ENCODE assay signal across 8 mouse cellular contexts in the genomic region with DNA sequence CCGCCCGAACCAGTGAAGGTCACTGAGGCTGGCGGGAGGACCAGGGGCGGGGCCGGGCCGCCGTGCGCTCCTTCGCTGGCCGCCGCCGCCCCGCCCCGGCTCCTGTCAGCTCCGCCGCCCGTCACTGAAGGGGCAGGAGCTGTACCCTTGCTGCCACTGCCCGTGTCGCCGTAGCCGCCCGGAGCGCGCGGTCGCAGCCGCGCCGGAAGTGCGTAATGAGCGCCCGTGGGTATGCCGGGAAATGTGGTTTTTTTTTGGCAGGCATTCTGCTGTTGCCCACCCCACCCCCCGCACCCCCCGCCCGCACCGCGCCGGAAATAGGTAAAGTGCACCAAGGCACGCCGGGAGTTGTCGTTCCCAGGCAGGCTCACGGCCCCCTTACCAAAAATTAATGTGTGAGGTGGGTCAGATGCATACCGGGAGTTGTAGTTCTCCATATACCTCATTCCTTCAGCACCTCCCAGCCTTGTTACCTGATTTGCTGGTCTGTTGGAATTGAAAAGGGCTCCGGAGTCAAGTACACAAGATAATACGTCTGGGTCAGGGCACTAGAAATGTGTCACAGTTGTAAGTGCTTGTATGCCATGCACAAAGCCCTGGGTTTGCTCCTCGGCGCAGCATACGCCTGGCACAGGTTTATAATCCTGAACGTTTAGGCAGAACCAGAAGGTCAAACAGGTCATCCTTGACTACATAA. TPM values are rescaled to one million over a fixed set of nuclear protein-coding genes. Genes with fewer than 3 reads are reported as not detected.
DNase-seq lines count a peak whose midpoint lies in the region; ATAC-seq and TF ChIP-seq lines count a peak whose summit lies in the region.

A gene (minus strand): TSS at position 187 of the 697 bp plus-strand sequence.

- in situ Hi-C loops in ES-E14 (cut with MboI; ENCODE audit: low sequenced_read_pairs in 2 of 2, unreplicated experiment in 2 of 2): loop anchor here in 1 of 2 experiments (10.0 kb wide), 1 partner anchor 123 kb away; no protein-coding TSS in a partner anchor

- peak; percentile 55; the same call in 1 of the 2 replicates for TF ChIP-seq POLR2A in lung, adult 2 months (IDR thresholded peaks at IDR 0.05; ENCODE audit: borderline replicate concordance, extremely low read depth, low read depth, low read length)

- DNase-seq in ES-E14 (ENCODE audit: low read depth, low spot score): peak; percentile 75
- peak; percentile 97 for DNase-seq in cerebellum, adult 11-12 months
- DNase-seq in heart, postnatal 25 days (ENCODE audit: low spot score): peak; percentile 85
- peak; percentile 88 to 95 for DNase-seq in layer of hippocampus, adult 18-20 months (ENCODE audit: low spot score in 2 of 2)
- peak; percentile 86 for DNase-seq in lung, adult 2 months
- peak; percentile 84 to 88 for DNase-seq in thymus, adult 18-20 months

- peak within 1 kb of the TSS; percentile 96 for H3K4me2 ChIP-seq in forebrain, embryonic 15.5 days (replicated peaks)

- H3K9me3 ChIP-seq in ES-E14 (ENCODE audit: control insufficient read depth, insufficient read depth, low read depth, low read length): no peaks in the 10 kb centered on the region
- H3K9me3 ChIP-seq in forebrain, embryonic 15.5 days: no peaks in the 10 kb centered on the region

- H3K27ac ChIP-seq in ES-E14 (ENCODE audit: insufficient read depth, low read depth, low read length, poor library complexity, severe bottlenecking): peak within 1 kb of the TSS; percentile 22; the same call in 1 of the 2 replicates
- peak within 1 kb of the TSS; percentile 83 for H3K27ac ChIP-seq in forebrain, embryonic 15.5 days (replicated peaks)

- H3K27me3 ChIP-seq in forebrain, embryonic 15.5 days: no peaks in the 10 kb centered on the region

- H3K36me3 ChIP-seq in ES-E14 (ENCODE audit: control insufficient read depth, insufficient read depth, low read length, poor library complexity, severe bottlenecking): no peaks in the 10 kb centered on the region
- 0 out of 2 replicates have a peak, but pooled peaks cover 3% of the 10 kb centered on the region for H3K36me3 ChIP-seq in forebrain, embryonic 15.5 days

- H3K4me3 ChIP-seq in ES-E14 (ENCODE audit: insufficient read depth in 1 of 2, low read depth in 1 of 2, low read length in 2 of 2, poor library complexity in 1 of 2, severe bottlenecking in 1 of 2): peak within 1 kb of the TSS; percentile 75 to 81
- H3K4me3 ChIP-seq in forebrain, embryonic 15.5 days: peak within 1 kb of the TSS; percentile 89
- peak within 1 kb of the TSS; percentile 84 for H3K4me3 ChIP-seq in lung, adult 2 months (replicated peaks; ENCODE audit: extremely low read depth, low read depth, low read length)

- peaks cover 2% of the 10 kb centered on the region in 2 experiments; a peak in 1 of 4 replicates for H3K4me1 ChIP-seq in ES-E14 (ENCODE audit: control insufficient read depth in 2 of 2, insufficient read depth in 2 of 2, low read length in 2 of 2, poor library complexity in 1 of 2)
- peaks cover 24% of the 10 kb centered on the region for H3K4me1 ChIP-seq in forebrain, embryonic 15.5 days
- peaks cover 10% of the 10 kb centered on the region; the same call in 1 of the 2 replicates for H3K4me1 ChIP-seq in lung, adult 2 months (ENCODE audit: control insufficient read depth, insufficient read depth, low read length)

- peak within 1 kb of the TSS; percentile 72 for H3K9ac ChIP-seq in ES-E14 (ENCODE audit: insufficient read depth, low read depth, low read length, poor library complexity, severe bottlenecking)
- peak within 1 kb of the TSS; percentile 84 for H3K9ac ChIP-seq in forebrain, embryonic 15.5 days (replicated peaks)

- TF ChIP-seq CTCF in lung, adult 2 months (IDR thresholded peaks at IDR 0.05; ENCODE audit: insufficient read depth, low read length): no peak

- 6% methylated on average over 50 of the region's 50 CpGs for WGBS in forebrain, embryonic 15.5 days
- WGBS in lung, adult 2 months: 5% methylated on average over 50 of the region's 50 CpGs

- intact Hi-C loops in heart, postnatal 25 days (cut with DNase I): loop anchor here (2.0 to 10.0 kb wide), 3 partner anchors 37 to 187 kb away; a partner anchor contains a TSS

- ATAC-seq in forebrain, embryonic 15.5 days (replicated peaks): peak; percentile 94
- peak; percentile 75 for ATAC-seq in neutrophil, adult 5-6 weeks (ENCODE audit: extremely low read depth, insufficient number of reproducible peaks, low FRiP score, poor library complexity, severe bottlenecking)

TF ChIP-seq in ES-E14, 5 proteins besides CTCF, POLR2A, EP300 and RAD21:
- TF ChIP-seq ZC3H11A (IDR thresholded peaks at IDR 0.05; ENCODE audit: borderline replicate concordance, low read depth, low read length) (no peak), ZNF384 (IDR thresholded peaks at IDR 0.05; ENCODE audit: low read depth, low read length) (no peak), MAFK (IDR thresholded peaks at IDR 0.05; ENCODE audit: insufficient read depth, low read depth, low read length) (no peak), HCFC1 (IDR thresholded peaks at IDR 0.05; ENCODE audit: borderline replicate concordance, insufficient read depth, low read length) (peak; percentile 94)
TF ChIP-seq in ES-E14: peak in this region for 1.

RNA-seq across cellular contexts. Expression of the gene that starts here (rescaled TPM):
- 88.4 and 93.3 TPM in 2 replicates for total RNA-seq in ES-E14 (2012; rRNA removed)
- 113 and 119 TPM in 2 replicates for polyA plus RNA-seq in forebrain, embryonic 15.5 days (2015; fragmentation: Nextera tagmentation; extraction: Ambion mirVana)
- 10 to 100 TPM; 90.4 to 92.4 TPM for total RNA-seq in heart, postnatal 25 days (2021)
- total RNA-seq in layer of hippocampus, adult 18-20 months (2021): 10 to 100 TPM; 53.9 to 58.0 TPM
- polyA plus RNA-seq in lung, adult 2 months (2012; rRNA removed): 29.3 and 38.1 TPM in 2 replicates
- 32.2 and 33.3 TPM in 2 replicates for total RNA-seq in neutrophil, adult 5-6 weeks (2017)

Comparison
In these comparisons a context has a peak if more than half of its experiments do, and no peak if none do; other contexts are left out.
1. Peak in every context shown above with its lines: DNase-seq, ATAC-seq, H3K4me3 ChIP-seq and H3K27ac ChIP-seq.